Mouse (Mus musculus) intestine, embryonic 14.5 days (tissue): ENCODE measurements at regions not wholly inside any gene's neighbourhood (a gene's known extent, or its start where the extent isn't known, plus 50 kb on each side); places are given as distances from the start of the nearest gene placed in this dataset.
A peak's percentile ranks its signal among the peaks of the same experiment; 100 is the strongest.

Experiments
- ATAC-seq: fragments of 200-750 bp; cut with Nextera tagmentation; replicated peaks from 2 replicates; pipeline ENCODE4 v1.8.0; 2017; ENCODE audit warnings: low read depth, moderate number of reproducible peaks, moderate TSS enrichment, moderate library complexity; ENCODE audit not compliant: low FRiP score, low TSS enrichment
- DNase-seq: peaks from one replicate; pipeline ENCODE4 v3.0.0-alpha.2; 2018; ENCODE audit warnings: low spot score
- H3K27ac ChIP-seq: fragments of 300-500 bp; sonication (generic); 2 replicates; pipeline ENCODE4 v1.5.1; 2014; ENCODE audit warnings: low read depth, mild to moderate bottlenecking, control low read depth
- H3K27me3 ChIP-seq: fragments of 300-500 bp; sonication (generic); replicated peaks from 2 replicates; pipeline ENCODE4 v1.6.1; 2014; ENCODE audit warnings: low read length, control low read depth; ENCODE audit not compliant: control insufficient read depth, insufficient read depth
- H3K36me3 ChIP-seq: fragments of 300-500 bp; sonication (generic); 2 replicates; pipeline ENCODE4 v1.6.1; 2014; ENCODE audit warnings: low read length, control low read depth; ENCODE audit not compliant: control insufficient read depth, insufficient read depth
- H3K4me1 ChIP-seq: fragments of 300-500 bp; sonication (generic); replicated peaks from 2 replicates; pipeline ENCODE4 v1.6.1; 2014; ENCODE audit warnings: low read length, control low read depth, mixed read lengths; ENCODE audit not compliant: control insufficient read depth, insufficient read depth
- H3K4me2 ChIP-seq: fragments of 300-500 bp; sonication (generic); 2 replicates; pipeline ENCODE4 v1.6.1; 2014; ENCODE audit warnings: low read length
- H3K4me3 ChIP-seq: fragments of 300-500 bp; sonication (generic); 2 replicates; pipeline ENCODE4 v1.5.1; 2014; ENCODE audit warnings: low read depth, low read length, control low read depth, mixed read lengths
- H3K9ac ChIP-seq: fragments of 300-500 bp; sonication (generic); 2 replicates; pipeline ENCODE4 v1.6.1; 2014; ENCODE audit warnings: mild to moderate bottlenecking, low read length
- H3K9me3 ChIP-seq: fragments of 300-500 bp; sonication (generic); 2 replicates; pipeline ENCODE4 v1.6.1; 2016; ENCODE audit warnings: low read length, control low read depth; ENCODE audit not compliant: control insufficient read depth
- WGBS: fragments of 180-500 bp; shearing (Covaris S2); extraction: QIAGEN DNeasy Blood & Tissue Kit; methylation state at CpG from one replicate; pipeline ENCODE4 v1.1.7; 2014; 5-methylcytosine and 5-hydroxymethylcytosine counted together

DNA sequence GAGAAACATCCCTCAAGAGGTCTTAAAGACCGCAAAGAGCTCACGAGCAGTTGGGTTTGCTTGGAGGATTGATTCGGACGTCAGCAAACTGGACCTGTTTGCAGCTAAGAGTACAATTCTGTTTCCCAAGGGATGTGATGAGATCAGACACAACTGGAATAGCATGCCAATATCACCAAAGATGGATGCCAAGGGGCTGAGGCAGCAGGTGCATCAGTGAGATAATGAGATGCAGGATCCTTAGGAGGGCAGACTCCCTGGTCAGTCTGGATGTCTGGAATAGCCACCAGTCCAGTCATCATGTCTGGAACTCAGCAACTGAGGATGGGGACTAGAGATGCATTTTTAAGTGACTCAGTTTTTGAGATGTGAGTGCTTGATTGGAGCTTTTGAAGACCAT lies 85.6 kb upstream of the Sgk1 start:
- DNase-seq (no peak), ATAC-seq (no peak)
- 94% methylated on average over 4 of the region's 4 CpGs for WGBS
- H3K27ac ChIP-seq = no peak overlapping the region
- no peaks in the 10 kb centered on the region for H3K9me3 ChIP-seq
- H3K4me1 ChIP-seq = no peaks in the 10 kb centered on the region
- no peak overlapping the region for H3K4me2 ChIP-seq
- no peak overlapping the region for H3K4me3 ChIP-seq
- no peaks in the 10 kb centered on the region for H3K36me3 ChIP-seq
- no peak overlapping the region for H3K9ac ChIP-seq
- H3K27me3 ChIP-seq = no peaks in the 10 kb centered on the region

DNA sequence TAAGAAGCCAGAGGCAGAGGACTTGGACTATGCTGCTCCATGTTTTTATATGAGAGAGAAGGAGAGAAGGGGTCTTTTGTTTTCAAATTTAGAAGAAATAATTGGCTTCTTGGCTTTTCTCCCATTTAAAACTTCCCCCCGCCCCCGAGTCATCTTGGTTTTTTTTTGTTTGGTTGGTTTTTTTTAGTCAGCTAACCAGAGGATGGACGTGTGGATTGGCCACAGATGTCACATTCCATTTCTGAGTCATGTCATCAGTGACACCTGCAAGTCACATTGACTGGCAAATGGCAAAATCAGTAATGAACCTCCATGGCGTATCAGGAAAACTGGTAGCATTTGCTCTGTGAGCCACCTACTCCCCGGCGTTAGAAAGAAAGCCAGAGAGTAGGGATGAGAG lies 83.9 kb upstream of the Sgk1 start:
- H3K4me1 ChIP-seq = no peaks in the 10 kb centered on the region
- H3K27me3 ChIP-seq = no peaks in the 10 kb centered on the region
- H3K27ac ChIP-seq = no peak overlapping the region
- no peak overlapping the region for H3K9ac ChIP-seq
- WGBS = 82% methylated on average over 6 of the region's 6 CpGs
- DNase-seq (no peak), ATAC-seq (no peak)
- no peak overlapping the region for H3K4me3 ChIP-seq
- no peak overlapping the region for H3K4me2 ChIP-seq
- H3K9me3 ChIP-seq = no peaks in the 10 kb centered on the region
- no peaks in the 10 kb centered on the region for H3K36me3 ChIP-seq

DNA sequence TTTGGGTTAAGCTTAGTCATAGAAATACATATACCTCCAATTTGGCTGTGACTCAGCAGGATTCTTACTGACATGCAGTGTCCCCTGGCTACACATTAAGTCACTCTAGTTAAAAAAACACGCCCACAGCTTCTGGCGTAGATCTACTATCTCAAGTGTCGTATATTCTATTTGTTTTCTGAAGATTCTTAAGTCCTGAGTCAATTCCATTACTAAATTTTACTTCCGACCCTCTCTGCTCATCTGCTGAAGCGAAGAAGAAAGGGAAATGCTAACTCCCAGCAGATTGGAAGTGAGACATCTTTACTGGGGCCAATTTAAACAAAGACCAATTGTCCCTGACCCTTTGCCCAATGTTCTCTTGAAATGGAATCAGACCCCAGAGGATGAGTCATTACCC lies 80.4 kb upstream of the Sgk1 start:
- Histone ChIP-seq H3K4me1 (no peaks in the 10 kb centered on the region), H3K36me3 (no peaks in the 10 kb centered on the region), H3K27me3 (no peaks in the 10 kb centered on the region), H3K27ac (no peak overlapping the region), H3K9me3 (no peaks in the 10 kb centered on the region; the same call in 1 of the 2 replicates), H3K4me3 (no peak overlapping the region), H3K9ac (no peak overlapping the region), H3K4me2 (no peak overlapping the region)
- WGBS = 55% methylated on average over 5 of the region's 5 CpGs
- ATAC-seq (no peak), DNase-seq (no peak)

DNA sequence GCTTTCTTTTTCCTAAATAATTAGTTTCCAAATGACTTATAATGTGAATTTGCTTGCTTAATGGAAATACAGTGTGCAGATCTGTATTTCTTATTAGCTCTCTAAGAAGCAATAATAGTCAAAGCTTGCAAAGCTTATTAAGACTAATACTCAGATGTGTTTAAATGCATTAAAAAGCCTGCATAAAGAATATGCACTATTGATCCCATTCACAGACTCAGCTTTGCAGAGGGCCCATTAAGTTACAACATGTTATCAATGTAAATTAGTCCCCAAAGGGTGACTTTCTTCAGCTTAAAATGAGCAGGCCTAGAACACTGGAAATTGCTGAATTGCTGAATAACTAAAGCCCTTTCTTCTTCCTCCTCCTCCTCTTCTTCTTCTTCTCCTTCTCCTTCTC lies 78.8 kb upstream of the Sgk1 start:
- ATAC-seq (no peak), DNase-seq (no peak)
- H3K4me2 ChIP-seq = no peak overlapping the region
- H3K9ac ChIP-seq = no peak overlapping the region
- no peaks in the 10 kb centered on the region for H3K27me3 ChIP-seq
- H3K27ac ChIP-seq = no peak overlapping the region
- no peak overlapping the region for H3K4me3 ChIP-seq
- H3K9me3 ChIP-seq = peaks cover 2% of the 10 kb centered on the region; the same call in 1 of the 2 replicates
- H3K4me1 ChIP-seq = no peaks in the 10 kb centered on the region
- H3K36me3 ChIP-seq = no peaks in the 10 kb centered on the region

DNA sequence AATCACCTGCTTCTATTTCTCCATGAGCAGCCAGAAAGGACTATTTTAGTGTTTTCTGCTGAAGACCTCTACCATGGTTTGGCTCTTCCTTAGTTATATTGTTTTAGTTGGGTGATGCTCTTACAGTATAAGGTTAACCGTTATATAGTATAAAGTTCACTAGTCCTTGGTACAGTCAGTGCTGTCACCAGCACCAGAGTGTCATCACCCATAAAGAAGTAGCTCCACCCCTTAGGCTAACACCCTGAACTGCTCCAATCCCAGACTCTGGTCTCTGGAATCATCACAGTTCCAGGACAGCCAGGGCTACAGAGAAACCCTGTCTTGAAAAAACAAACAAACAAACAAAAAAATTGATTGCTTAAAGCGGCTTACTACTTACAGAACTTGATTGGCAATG lies 77.2 kb upstream of the Sgk1 start:
- H3K4me2 ChIP-seq = no peak overlapping the region
- no peaks in the 10 kb centered on the region for H3K36me3 ChIP-seq
- no peak overlapping the region for H3K9ac ChIP-seq
- H3K27me3 ChIP-seq = no peaks in the 10 kb centered on the region
- no peak for DNase-seq
- 75% methylated on average over 2 of the region's 2 CpGs for WGBS
- no peak overlapping the region for H3K4me3 ChIP-seq
- H3K9me3 ChIP-seq = peaks cover 2% of the 10 kb centered on the region; the same call in 1 of the 2 replicates
- no peaks in the 10 kb centered on the region for H3K4me1 ChIP-seq
- H3K27ac ChIP-seq = no peak overlapping the region
- ATAC-seq = no peak

DNA sequence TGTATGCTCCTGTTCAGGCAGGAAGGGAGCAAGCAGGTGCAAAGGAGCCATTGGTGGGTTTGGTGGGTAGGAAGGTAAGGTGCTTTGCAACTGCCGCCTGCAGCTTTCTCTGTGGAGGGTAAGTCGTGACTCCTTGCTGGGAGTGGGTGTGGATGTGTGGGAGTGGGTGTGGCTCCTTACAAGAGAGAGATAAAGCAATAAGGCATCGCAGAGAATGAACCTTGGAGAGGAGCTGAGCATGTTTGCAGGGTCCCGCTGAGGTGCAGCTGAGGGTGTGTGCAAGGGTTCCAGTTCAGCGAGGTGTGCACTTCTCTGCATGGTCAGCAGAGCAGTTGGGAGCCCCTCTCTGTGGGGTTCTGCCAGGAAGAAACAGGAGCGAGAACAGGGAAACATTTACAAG lies 76.4 kb upstream of the Sgk1 start:
- H3K9ac ChIP-seq = no peak overlapping the region
- no peak overlapping the region for H3K4me3 ChIP-seq
- no peak overlapping the region for H3K4me2 ChIP-seq
- no peaks in the 10 kb centered on the region for H3K27me3 ChIP-seq
- DNase-seq = no peak
- WGBS = 52% methylated on average over 6 of the region's 6 CpGs
- no peak for ATAC-seq
- H3K27ac ChIP-seq = no peak overlapping the region
- peaks cover 2% of the 10 kb centered on the region; the same call in 1 of the 2 replicates for H3K9me3 ChIP-seq
- H3K4me1 ChIP-seq = no peaks in the 10 kb centered on the region
- no peaks in the 10 kb centered on the region for H3K36me3 ChIP-seq

DNA sequence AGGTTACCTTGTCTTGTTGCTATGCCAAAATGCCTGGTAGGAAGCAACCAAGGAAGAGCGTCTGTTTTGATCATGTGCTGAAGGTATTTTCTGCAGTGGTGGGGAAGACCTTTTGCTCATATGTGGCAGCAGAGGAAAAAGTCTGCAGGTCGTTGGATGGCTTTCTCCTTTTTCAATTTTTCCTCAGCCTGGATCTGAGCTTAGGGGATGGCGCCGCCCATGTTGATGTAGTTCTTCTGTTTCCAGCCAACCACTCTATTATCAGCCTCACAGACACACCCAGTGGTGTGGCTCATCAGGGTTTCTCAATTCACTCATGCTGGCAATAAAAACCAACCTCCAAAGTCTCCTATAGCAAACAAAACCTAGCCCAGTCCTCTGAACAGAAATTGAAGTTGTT lies 75.3 kb upstream of the Sgk1 start:
- Histone ChIP-seq H3K36me3 (no peaks in the 10 kb centered on the region), H3K9ac (no peak overlapping the region), H3K4me3 (no peak overlapping the region), H3K4me2 (no peak overlapping the region), H3K27ac (no peak overlapping the region), H3K9me3 (peaks cover 2% of the 10 kb centered on the region; the same call in 1 of the 2 replicates), H3K27me3 (no peaks in the 10 kb centered on the region), H3K4me1 (no peaks in the 10 kb centered on the region)
- WGBS = 93% methylated on average over 4 of the region's 4 CpGs
- ATAC-seq = no peak
- no peak for DNase-seq

DNA sequence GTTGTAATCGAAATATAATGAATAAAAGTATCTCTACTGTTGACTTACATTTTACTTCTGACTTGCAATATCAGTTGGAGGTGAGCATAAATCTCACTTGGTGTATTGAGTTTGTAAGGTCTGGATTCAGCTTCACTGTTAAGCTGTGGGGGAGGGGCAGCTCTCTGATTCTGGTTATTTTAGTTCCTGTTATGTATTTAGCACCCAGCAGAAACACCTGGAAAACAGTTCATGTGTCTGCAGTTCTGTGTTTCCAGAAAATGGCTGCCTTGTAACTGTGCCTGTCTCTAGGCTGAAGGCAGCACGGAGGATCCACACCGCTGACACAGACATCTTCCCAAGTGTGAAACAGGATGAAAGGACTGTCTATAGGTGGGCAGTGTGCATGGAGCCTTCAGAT lies 62.3 kb upstream of the Sgk1 start:
- H3K4me1 ChIP-seq = no peaks in the 10 kb centered on the region
- 80% methylated on average over 3 of the region's 3 CpGs for WGBS
- H3K4me3 ChIP-seq = no peak overlapping the region

DNA sequence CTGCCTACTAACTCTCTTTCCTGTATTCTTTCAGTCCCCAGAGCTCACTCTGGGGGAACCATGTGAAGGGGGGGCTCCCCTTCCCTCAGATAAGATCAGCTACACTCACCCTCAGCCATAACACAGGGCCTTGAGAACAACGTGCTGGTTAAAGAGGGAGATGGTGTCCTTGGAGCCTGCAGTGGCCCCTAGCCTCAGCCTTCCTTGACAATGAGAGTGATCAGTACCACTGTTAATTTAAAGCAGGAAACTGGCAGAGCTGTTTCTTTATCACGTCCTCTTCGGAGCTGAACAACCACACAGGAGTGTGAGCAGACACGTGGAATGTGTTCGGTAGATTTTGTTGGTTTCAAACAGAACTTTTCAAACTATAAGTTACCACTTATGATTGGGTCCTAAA lies 60.6 kb upstream of the Sgk1 start:
- DNase-seq = peak; percentile 32
- no peak for ATAC-seq
- WGBS = 65% methylated on average over 5 of the region's 5 CpGs
- Histone ChIP-seq H3K9me3 (no peaks in the 10 kb centered on the region), H3K9ac (no peak overlapping the region), H3K27me3 (no peaks in the 10 kb centered on the region), H3K27ac (no peak overlapping the region), H3K4me3 (no peak overlapping the region), H3K4me2 (no peak overlapping the region), H3K36me3 (no peaks in the 10 kb centered on the region), H3K4me1 (no peaks in the 10 kb centered on the region)

More for the DNA sequence above, 62.3 kb upstream of the Sgk1 start:
- DNase-seq = no peak
- H3K9me3 ChIP-seq = no peaks in the 10 kb centered on the region
- no peaks in the 10 kb centered on the region for H3K36me3 ChIP-seq
- H3K4me2 ChIP-seq = no peak overlapping the region
- no peak for ATAC-seq
- no peaks in the 10 kb centered on the region for H3K27me3 ChIP-seq
- no peak overlapping the region for H3K27ac ChIP-seq
- no peak overlapping the region for H3K9ac ChIP-seq
